Mouse (Mus musculus): ENCODE data around the gene Tekt4. TPM values are rescaled to one million over a fixed set of nuclear protein-coding genes. Genes with fewer than 3 reads are reported as not detected.

Tekt4 gene
- polyA plus RNA-seq (2015; fragmentation: Nextera tagmentation; extraction: Ambion mirVana): not detected in 2 replicates

DNA sequence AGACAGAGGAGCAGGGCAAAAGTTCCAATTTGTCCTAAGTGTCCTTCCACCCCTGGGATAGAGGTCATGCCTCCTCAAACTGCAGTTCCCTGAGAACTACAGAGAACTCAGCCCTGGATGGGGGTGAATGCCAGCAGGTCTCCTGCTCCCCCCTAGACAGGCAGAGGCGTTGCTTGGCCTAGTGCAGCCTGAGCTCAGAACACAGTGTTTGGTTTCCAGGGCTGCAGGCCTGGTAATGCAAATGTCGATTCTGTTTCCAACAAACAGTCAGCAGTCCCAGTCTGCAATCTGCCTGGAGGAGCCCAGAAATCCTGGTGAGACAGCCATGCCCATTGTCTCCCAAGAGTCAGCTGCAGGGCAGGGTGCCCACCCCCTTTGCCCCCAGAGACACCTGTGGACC is at the start of gene Tekt4:
Gene Tekt4, plus strand, starts transcription at position 344 of the 400 bp plus-strand sequence.

DNA sequence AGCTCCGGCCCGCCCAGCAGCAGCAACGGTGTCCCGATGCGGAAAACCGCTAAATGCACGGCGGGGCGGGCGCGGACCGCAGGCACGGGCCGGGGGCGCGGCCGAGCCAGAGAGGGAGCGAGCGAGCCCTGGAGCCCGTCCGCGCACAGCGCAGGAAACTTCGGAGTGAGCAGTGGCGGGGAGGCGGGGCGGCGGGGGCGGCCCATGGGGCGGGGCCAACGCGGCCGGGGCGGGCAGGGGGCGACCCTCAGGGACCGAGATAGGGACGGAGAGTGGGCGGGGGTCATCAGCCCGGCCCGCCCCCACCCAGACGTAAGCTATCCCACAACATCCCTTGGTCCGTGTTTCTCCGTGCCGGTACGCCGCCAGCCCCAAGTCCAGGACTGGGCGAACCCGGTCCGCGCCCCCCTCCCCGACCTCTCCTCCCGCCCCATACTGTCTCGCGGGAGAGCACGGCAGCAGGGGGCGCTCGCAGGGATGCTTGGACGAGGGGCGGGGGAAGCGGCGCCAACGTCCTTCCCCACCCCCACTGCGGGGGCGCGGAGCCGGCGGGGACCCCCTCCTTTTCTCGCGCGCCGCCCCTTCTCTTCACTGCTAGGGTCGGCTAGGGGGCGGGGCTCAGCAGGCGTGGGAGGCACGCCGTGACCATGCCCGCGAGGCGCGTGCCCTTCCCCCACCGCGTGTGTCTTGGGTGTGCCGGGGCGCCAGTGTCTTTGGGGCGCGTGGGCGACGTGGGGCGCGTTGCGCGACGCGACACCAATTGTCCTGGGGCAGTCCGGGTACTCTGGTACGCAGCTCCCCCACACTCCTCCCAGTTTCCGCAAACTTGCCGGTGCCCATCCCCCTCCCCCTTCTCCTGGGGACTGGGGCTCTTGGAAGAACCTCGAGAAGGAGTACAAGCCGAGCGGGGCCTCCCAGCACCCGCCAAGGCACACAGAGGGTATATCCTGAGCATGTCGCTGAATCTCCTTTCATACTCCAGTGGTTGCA is 20.5 kb upstream of the Tekt4 start, which contains the start of gene Cacna1h:
Gene Cacna1h, minus strand, starts transcription at position 167 of the 990 bp plus-strand sequence.

GRCm38 (mm10) chr17:25497013-25497412 is 42.6 kb downstream of the Tekt4 start, which contains the start of gene Sstr5:
TSS of gene Sstr5 (minus strand) at chr17:25497288.

Other genes with a start within 250 kb of the Tekt4 start
- 24.6 and 31.8 TPM in 2 replicates for gene Gnptg, start 214.5 kb upstream of the Tekt4 start, polyA plus RNA-seq (2015; fragmentation: Nextera tagmentation; extraction: Ambion mirVana)
- 34.5 and 36.9 TPM in 2 replicates for gene Tsr3, start 214.4 kb upstream of the Tekt4 start, polyA plus RNA-seq (2015; fragmentation: Nextera tagmentation; extraction: Ambion mirVana)
- 1.2 and 2.0 TPM in 2 replicates for gene Baiap3, start 198.3 kb upstream of the Tekt4 start, polyA plus RNA-seq (2015; fragmentation: Nextera tagmentation; extraction: Ambion mirVana)
- 275 and 315 TPM in 2 replicates for gene Ube2i, start 180.0 kb upstream of the Tekt4 start, polyA plus RNA-seq (2015; fragmentation: Nextera tagmentation; extraction: Ambion mirVana)
- 0.82 and 1.6 TPM in 2 replicates for gene Prss34, start 156.2 kb upstream of the Tekt4 start, polyA plus RNA-seq (2015; fragmentation: Nextera tagmentation; extraction: Ambion mirVana)
- not detected in 2 replicates for gene Prss28, start 146.0 kb upstream of the Tekt4 start, polyA plus RNA-seq (2015; fragmentation: Nextera tagmentation; extraction: Ambion mirVana)
- gene Prss29, start 136.0 kb upstream of the Tekt4 start, polyA plus RNA-seq (2015; fragmentation: Nextera tagmentation; extraction: Ambion mirVana): not detected in 2 replicates
- gene Tpsab1, start 109.1 kb upstream of the Tekt4 start, polyA plus RNA-seq (2015; fragmentation: Nextera tagmentation; extraction: Ambion mirVana): 2.4 and 10.9 TPM in 2 replicates
- 43.4 and 152 TPM in 2 replicates for gene Tpsb2, start 88.3 kb upstream of the Tekt4 start, polyA plus RNA-seq (2015; fragmentation: Nextera tagmentation; extraction: Ambion mirVana)
- 0.82 and 1.7 TPM in 2 replicates for gene Tpsg1, start 85.3 kb upstream of the Tekt4 start, polyA plus RNA-seq (2015; fragmentation: Nextera tagmentation; extraction: Ambion mirVana)
- gene Cacna1h, start 20.8 kb upstream of the Tekt4 start, polyA plus RNA-seq (2015; fragmentation: Nextera tagmentation; extraction: Ambion mirVana): 5.6 and 7.4 TPM in 2 replicates
- gene Sstr5, start 42.7 kb downstream of the Tekt4 start, polyA plus RNA-seq (2015; fragmentation: Nextera tagmentation; extraction: Ambion mirVana): not detected in 2 replicates
- 1.6 and 1.7 TPM in 2 replicates for gene Sox8, start 116.1 kb downstream of the Tekt4 start, polyA plus RNA-seq (2015; fragmentation: Nextera tagmentation; extraction: Ambion mirVana)
- gene Lmf1, start 124.5 kb downstream of the Tekt4 start, polyA plus RNA-seq (2015; fragmentation: Nextera tagmentation; extraction: Ambion mirVana): 16.8 and 17.1 TPM in 2 replicates